Mouse (Mus musculus) regulatory T cell (primary cell): ENCODE results near the gene Fam181b.

Experiments
- in situ Hi-C: fragments of 300-600 bp; cut with MboI, MseI; formaldehyde crosslinking; loops from one replicate; pipeline ENCODE4 v1.15.1; 2025; ENCODE audit warnings: high pct_unique_total_duplicates

Fam181b gene

GRCm38 (mm10) chr7:93079785-93080730 is at the start of gene Fam181b:
Fam181b (plus strand) TSS chr7:93079865.
- in situ Hi-C loops: loop anchor here (10.0 kb wide), 1 partner anchor 755 kb away; no protein-coding TSS in a partner anchor

DNA sequence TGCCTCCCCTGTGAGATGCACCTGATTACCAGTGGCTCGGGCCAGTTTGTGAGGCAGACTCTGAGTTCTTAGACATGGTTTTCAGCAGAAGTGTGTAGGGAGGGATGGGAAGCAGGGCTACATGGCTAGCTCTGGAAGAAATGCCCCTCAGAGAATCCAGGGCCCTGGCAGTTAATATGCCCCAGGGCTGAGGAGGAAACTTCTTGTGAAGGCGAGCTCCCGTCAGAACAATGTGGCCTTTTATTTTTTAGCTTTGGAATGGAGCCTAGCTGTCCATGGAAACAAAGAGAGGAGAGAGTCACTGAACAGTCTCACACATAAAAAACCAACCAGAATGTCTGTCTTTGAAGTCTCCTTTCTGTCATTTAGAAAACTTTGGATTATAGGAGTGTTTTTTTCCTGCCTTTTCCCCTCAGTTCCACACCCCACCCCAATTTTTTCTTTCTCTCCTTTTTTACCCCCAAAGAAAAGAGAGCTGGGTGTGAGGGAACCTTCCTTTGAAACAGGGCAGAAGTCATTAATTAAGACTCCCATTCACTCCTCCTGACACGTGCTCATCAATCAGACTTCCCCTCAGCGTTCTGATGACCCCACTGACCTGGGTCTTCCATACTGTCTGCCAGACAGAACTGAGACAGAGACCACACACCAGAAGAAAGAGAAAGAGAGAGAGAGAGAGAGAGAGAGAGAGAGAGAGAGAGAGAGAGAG is 41.7 kb upstream of the Fam181b start:
- in situ Hi-C loops: no loop called here

DNA sequence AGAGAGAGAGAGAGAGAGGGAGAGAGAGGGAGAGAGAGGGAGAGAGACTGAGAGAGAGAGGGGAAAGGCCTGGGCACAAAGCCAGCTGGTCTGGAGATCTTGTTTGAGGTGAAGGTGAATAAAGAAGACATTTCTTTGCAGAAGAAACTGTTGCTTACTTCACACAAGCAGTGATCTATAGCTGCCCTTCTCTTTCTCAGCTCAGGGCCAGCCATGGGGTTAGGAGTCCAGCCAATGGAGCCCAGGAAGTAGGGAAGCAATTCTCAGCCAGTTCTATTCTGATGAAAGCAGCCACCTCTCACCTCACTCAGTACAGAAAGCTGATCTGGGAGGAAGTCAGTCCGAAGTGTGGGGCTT is 41.2 kb upstream of the Fam181b start:
- in situ Hi-C loops: no loop called here

GRCm38 (mm10) chr7:93039542-93039941 is 40.1 kb upstream of the Fam181b start:
- in situ Hi-C loops: no loop called here

GRCm38 (mm10) chr7:93044359-93044758 is 35.3 kb upstream of the Fam181b start:
- in situ Hi-C loops: no loop called here

DNA sequence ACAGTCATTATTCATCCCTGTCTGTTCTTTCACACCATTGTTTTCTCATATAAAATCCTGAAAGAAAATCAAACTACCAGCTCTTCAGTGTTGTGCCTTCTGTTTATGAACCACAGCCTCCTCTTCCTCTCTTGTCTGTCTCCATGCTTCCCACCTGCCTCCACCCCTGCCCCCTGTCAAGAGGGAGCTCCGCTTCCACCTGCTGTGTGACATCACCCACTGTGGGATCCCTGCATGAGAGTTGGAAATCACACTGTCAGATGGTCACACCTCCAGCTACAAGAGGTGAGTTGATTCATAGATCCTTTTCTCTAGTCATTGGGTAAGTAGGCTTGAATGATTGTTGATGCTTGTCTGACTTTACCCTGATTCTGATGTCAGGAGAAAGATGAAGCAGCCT is 34.9 kb upstream of the Fam181b start:
- in situ Hi-C loops: no loop called here

DNA sequence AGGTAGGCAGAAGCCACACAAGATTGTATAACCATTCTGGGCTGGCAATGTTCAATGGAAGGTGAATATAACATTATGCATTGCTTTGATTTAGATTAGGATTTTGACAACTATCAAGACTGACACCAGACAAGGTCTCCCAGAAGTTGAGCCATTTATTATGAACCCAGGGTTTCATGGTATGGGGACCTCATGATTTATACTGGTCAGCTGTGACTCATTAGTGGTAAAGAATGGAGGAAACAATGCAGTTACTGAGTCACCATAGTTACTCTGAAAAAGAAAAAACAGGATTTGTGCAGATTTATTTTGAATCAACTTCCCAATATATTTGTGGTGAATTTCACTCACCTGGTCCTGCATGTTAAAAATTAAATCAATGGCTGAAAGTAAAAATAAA is 18.8 kb upstream of the Fam181b start:
- in situ Hi-C loops: no loop called here

DNA sequence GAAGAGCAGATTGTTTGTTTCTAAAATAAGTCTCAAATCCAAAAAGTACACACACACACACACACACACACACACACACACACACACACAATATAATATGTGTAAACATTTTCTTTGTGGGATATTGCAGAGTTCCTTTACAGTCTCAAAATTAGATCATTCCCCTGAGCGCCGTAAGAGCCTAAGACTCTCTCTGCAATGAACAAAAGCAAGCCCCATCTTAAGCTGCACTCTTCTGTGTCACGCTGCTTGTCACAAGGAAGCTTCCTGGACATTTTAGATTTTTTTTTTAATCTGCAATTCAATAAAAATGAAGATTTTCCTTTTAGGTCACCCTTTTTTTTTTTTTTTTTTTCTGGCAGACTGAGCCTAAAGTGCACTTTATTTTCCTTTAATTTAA is 17.9 kb upstream of the Fam181b start:
- in situ Hi-C loops: no loop called here

DNA sequence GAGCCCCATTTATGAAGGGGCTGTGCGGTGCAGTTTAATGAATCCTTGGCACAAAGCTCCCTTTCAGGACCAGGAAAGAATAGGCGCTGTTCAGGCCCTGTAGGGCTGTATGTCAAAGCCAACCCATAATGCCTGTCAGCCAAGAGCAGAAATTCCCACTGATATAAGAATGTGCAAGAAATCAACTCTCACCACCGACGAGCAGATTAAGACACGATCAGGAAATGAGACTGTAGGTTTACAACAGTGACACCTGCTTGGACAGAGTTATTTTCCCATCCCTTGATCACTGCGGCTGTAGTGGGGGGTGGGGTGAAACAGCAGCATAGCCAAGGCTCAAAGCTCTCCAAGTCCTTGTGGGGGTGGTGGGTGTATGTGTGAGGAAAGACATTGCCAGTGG is 17.5 kb upstream of the Fam181b start:
- in situ Hi-C loops: no loop called here

DNA sequence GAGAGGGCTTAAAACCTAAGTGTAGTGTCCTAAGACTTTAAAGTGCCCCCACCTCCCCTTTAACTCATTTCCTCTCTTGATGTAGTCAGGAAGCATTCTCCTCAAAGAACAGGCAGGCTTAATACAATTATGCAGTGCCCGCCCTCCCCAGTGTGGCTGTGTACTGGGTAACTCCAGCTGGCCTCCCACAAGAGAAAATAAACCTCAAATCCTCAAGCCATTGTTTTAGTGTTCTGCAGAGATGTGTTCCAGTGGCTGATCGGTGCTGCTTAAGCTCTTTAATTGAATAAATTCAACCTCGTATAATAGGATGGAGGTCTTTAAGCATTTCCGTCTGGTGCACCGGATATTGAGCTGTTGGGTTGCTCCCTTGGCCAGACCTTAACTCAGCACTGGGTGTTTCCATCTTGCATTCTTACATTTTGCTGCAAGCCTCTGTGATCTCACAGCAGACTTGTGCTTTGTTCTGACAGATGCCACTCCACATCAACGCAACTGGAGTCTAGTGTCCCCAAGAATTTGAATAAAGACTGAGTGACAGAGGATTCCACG is 12.1 kb upstream of the Fam181b start:
- in situ Hi-C loops: no loop called here

DNA sequence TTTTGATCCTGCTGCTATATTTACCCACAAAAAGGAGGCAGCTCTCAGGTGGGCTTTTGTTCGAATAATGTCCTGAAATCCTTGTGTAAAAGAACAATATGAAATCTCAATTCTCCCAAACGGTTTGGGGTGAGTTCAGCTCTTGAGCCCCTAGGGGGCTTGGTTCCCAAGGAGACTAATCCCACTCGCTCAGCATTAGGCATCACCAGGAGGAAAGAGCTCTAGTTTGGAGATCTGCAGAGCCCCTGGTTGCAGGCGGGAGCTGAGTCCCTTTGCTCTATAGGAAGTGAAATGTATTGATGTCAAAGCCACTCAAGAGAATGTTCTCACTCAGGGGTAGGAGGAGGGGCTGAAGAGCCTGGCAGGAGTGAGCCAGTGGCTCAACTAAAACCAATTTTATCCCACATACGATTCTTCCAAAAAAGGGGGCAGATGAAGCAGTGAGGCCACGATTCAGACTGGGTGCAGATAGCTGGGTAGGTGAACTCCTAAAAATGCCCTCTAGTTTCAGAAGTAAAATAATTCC is 3.2 kb upstream of the Fam181b start:
- in situ Hi-C loops: loop anchor here (10.0 kb wide), 1 partner anchor 758 kb away; no protein-coding TSS in a partner anchor

- in situ Hi-C loops: loop anchor here (10.0 kb wide), 1 partner anchor 755 kb away; no protein-coding TSS in a partner anchor
Measured at GRCm38 (mm10) chr7:93079420-93079784, 263 bp upstream of the Fam181b start.

- in situ Hi-C loops: no loop called here
Measured at GRCm38 (mm10) chr7:93080731-93081430, 1.2 kb downstream of the Fam181b start.

DNA sequence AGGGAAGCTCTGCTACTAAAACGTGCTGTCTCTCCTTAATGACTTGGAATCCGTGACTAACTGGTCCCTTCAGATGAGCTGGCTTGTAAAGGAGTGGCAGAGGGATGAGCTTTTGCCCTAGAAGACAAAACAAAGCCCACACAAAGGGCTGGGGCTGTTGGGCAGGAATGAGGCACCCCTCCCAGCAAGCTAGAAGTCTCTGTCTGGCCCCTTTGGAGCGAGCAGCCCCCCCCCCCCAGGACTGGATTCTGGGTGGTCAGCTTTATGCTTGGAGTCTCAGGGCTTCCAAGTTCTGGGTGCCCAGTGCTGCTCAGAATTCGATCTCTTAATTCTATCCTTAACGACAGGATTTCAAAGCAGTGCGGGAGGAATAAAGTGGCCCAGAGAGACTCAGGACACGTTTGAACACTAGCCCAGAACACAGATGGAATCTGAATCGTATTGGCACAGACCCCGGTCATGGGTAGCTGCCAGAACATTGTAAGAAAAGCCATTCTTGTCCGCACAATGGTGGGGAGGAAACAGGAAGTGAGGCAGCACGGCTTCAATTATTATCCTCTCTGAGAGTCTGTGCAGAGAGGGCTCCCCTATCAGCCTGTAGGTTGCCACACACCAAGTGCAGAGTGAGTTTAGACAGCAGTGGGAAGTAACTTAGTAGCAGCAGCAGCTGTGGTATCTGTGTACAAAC is 13.8 kb downstream of the Fam181b start:
- in situ Hi-C loops: no loop called here

GRCm38 (mm10) chr7:93095511-93095910 is 15.8 kb downstream of the Fam181b start:
- in situ Hi-C loops: no loop called here

- in situ Hi-C loops: no loop called here
Measured at GRCm38 (mm10) chr7:93104776-93105340, 25.2 kb downstream of the Fam181b start.

DNA sequence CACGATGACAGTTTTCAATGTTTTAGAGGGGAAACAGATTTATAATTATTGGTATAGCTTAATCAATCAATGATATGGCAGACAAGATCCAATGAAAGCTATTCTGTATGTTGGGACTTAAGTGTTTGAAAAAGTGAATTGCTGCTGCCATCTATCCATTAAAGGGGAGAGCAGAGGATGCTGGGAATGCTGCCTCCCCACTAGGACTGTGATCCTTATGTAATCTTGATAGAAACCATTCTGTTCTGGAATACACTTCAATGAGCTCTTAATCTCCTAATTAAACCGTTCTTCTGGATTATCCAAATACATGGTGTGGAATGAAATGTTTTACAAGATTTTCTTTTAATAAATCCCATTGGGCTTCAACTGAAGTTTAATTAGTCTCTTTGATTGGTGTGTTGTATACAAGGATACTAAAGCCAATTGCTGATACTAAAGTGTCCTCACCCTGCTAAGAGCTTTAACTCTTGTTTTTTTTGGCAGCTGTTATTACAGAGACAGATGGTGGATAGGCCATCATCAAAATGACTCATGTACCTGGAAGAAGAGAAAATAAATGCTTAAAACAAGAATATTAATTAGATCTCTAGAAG is 30.8 kb downstream of the Fam181b start:
- in situ Hi-C loops: no loop called here

DNA sequence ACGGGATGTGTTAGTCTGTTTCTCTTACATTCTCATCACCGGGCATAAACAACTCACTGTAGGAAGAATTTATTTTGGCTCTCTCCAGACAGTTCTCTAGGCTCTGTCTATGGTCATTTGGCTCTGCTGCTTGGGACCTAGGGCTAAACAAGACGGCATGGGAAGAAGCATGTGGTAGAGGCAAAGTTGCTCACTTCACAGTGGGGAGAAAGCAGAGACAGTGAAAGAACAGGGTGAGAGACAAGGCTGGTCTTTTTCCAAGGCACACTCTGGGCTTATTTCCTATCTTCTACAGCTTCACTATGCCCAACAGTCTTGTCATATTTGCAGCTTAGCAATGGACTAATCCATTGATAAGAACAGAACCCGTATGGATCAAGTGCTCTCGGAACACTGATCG is 31.4 kb downstream of the Fam181b start:
- in situ Hi-C loops: no loop called here

GRCm38 (mm10) chr7:93117561-93117960 is 37.9 kb downstream of the Fam181b start:
- in situ Hi-C loops: no loop called here

GRCm38 (mm10) chr7:93123936-93124335 is 44.3 kb downstream of the Fam181b start:
- in situ Hi-C loops: no loop called here
